Mouse (Mus musculus) olfactory bulb, adult 2 months (tissue): ENCODE measurements around the gene Morn3.

Source experiments
- CTCF ChIP-seq: fragments of 200-500 bp; IDR thresholded peaks from 2 replicates; pipeline ENCODE4 v1.5.1; 2012; ENCODE audit warnings: low read depth, mild to moderate bottlenecking, low read length, moderate library complexity; ENCODE audit not compliant: insufficient read depth
- POLR2A ChIP-seq: fragments of 200-500 bp; IDR thresholded peaks from 2 replicates; pipeline ENCODE4 v1.6.1; 2012; ENCODE audit warnings: mild to moderate bottlenecking, low read depth, low read length, moderate library complexity; ENCODE audit not compliant: insufficient read depth

GRCm38 (mm10) chr5:123046916-123047315, at the start of gene Morn3:
- no peak for TF ChIP-seq POLR2A
- no peak for TF ChIP-seq CTCF
